Mouse (Mus musculus): Measurements from ENCODE around the gene Gse1. TPM values are rescaled to one million over a fixed set of nuclear protein-coding genes. Genes with fewer than 3 reads are reported as not detected.

The Gse1 gene
- polyA plus RNA-seq, 1 experiment, result 14.7 TPM

DNA sequence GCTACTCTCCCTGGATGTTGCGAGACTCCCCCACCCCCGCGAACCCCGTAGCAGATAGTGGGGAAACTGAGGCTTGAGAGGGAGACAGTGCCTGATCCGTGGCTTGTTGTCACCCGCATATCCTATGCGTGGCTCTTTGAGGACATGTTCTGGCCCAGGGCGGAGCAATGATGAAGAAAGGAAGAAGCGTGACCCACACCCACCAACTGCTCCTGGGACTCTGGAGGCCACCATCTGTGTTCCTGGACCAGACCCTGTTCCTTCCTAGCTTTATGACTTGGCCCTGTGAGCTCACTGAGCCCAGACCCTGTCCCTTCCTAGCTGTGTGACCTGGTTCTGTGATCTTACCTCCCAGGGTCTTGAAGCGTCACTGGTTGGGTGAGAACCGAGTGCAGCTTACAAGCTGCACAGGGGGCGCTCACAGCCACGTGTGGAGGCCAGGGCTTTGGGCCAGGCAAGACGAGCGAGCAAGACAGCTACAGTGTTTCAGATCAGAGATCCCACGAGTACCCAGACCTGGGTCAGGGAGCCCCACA, 48.7 kb downstream of the Gse1 start:
- H3K4me3 ChIP-seq, result peak overlapping the region; percentile 15

DNA sequence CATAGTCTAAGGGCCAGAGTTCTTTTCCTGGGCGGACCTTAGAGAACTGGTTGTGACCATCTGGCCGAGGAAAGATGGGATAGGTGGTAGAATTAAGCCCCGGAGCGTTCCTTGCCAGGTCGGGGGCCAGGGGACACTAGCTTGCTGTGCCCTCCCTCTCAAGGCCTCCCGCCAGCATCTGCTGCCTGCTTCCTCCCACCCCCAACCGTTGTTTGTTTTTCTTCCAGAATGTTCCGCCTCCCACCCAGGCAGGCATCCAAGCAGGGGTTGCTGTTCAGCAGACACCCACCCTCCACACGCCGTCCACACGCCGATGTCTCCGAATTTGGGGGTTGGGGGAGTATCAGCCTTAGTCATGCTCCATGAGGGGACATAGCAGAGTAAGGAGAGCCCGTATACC, 49.8 kb downstream of the Gse1 start:
- TF ChIP-seq REST (IDR thresholded peaks at IDR 0.05; ENCODE audit: insufficient read depth, insufficient read length), result no peak
- no peak for TF ChIP-seq TCF12 (IDR thresholded peaks at IDR 0.05; ENCODE audit: insufficient read depth, poor library complexity, severe bottlenecking)
- no peak for TF ChIP-seq MAX (IDR thresholded peaks at IDR 0.05; ENCODE audit: low read depth)
- no peak for TF ChIP-seq POLR2AphosphoS2 (IDR thresholded peaks at IDR 0.05; ENCODE audit: insufficient read length, low read depth)
- TF ChIP-seq CEBPB (IDR thresholded peaks at IDR 0.05; ENCODE audit: insufficient read depth, poor library complexity, severe bottlenecking), result no peak
- no peak for TF ChIP-seq SRF (IDR thresholded peaks at IDR 0.05; ENCODE audit: control insufficient read depth, insufficient read length, low read depth)
- no peak for TF ChIP-seq TCF3 (IDR thresholded peaks at IDR 0.05; ENCODE audit: insufficient read length, low read depth)
- TF ChIP-seq POLR2A (IDR thresholded peaks at IDR 0.05; ENCODE audit: insufficient read length, low read depth), result no peak
- no peak for TF ChIP-seq E2F4 (IDR thresholded peaks at IDR 0.05; ENCODE audit: insufficient read depth)
- TF ChIP-seq MYOG (IDR thresholded peaks at IDR 0.05; ENCODE audit: control insufficient read depth in 1 of 3, insufficient read depth in 1 of 3, insufficient read length in 2 of 3, low read depth in 2 of 3), result no peak
- no peak for TF ChIP-seq MYOD1 (IDR thresholded peaks at IDR 0.05; ENCODE audit: control insufficient read depth in 1 of 3, insufficient read length in 2 of 3, low read depth in 2 of 3)
- no peak for TF ChIP-seq USF1 (IDR thresholded peaks at IDR 0.05; ENCODE audit: low read depth)
- Histone ChIP-seq H3K27me3 (ENCODE audit: control insufficient read depth, insufficient read depth, insufficient read length) (no peaks in the 10 kb centered on the region), H3ac (ENCODE audit: control insufficient read depth, insufficient read length) (no peak overlapping the region), H3K36me3 (ENCODE audit: control insufficient read depth, insufficient read depth) (no peaks in the 10 kb centered on the region), H3K4me3 (no peak overlapping the region), H3K4me2 (ENCODE audit: low read depth) (no peak overlapping the region), H3K79me2 (ENCODE audit: control insufficient read depth, insufficient read depth) (peaks cover 18% of the 10 kb centered on the region)

More for the DNA sequence above, 48.7 kb downstream of the Gse1 start:
- H3K27me3 ChIP-seq (ENCODE audit: control insufficient read depth, insufficient read depth, insufficient read length), result no peaks in the 10 kb centered on the region
- H3K36me3 ChIP-seq (ENCODE audit: control insufficient read depth, insufficient read depth), result no peaks in the 10 kb centered on the region
- TF ChIP-seq MYOD1 (IDR thresholded peaks at IDR 0.05; ENCODE audit: control insufficient read depth in 1 of 3, insufficient read length in 2 of 3, low read depth in 2 of 3) (no peak), TCF3 (IDR thresholded peaks at IDR 0.05; ENCODE audit: insufficient read length, low read depth) (no peak), MAX (IDR thresholded peaks at IDR 0.05; ENCODE audit: low read depth) (no peak), REST (IDR thresholded peaks at IDR 0.05; ENCODE audit: insufficient read depth, insufficient read length) (no peak), MYOG (IDR thresholded peaks at IDR 0.05; ENCODE audit: control insufficient read depth in 1 of 3, insufficient read depth in 1 of 3, insufficient read length in 2 of 3, low read depth in 2 of 3) (no peak), E2F4 (IDR thresholded peaks at IDR 0.05; ENCODE audit: insufficient read depth) (no peak), TCF12 (IDR thresholded peaks at IDR 0.05; ENCODE audit: insufficient read depth, poor library complexity, severe bottlenecking) (no peak), USF1 (IDR thresholded peaks at IDR 0.05; ENCODE audit: low read depth) (no peak), CEBPB (IDR thresholded peaks at IDR 0.05; ENCODE audit: insufficient read depth, poor library complexity, severe bottlenecking) (no peak), POLR2A (IDR thresholded peaks at IDR 0.05; ENCODE audit: insufficient read length, low read depth) (no peak), POLR2AphosphoS2 (IDR thresholded peaks at IDR 0.05; ENCODE audit: insufficient read length, low read depth) (no peak), SRF (IDR thresholded peaks at IDR 0.05; ENCODE audit: control insufficient read depth, insufficient read length, low read depth) (no peak)
- H3K79me2 ChIP-seq (ENCODE audit: control insufficient read depth, insufficient read depth), result peaks cover 23% of the 10 kb centered on the region
- no peak overlapping the region for H3ac ChIP-seq (ENCODE audit: control insufficient read depth, insufficient read length)
- H3K4me2 ChIP-seq (ENCODE audit: low read depth), result peak overlapping the region; percentile 90

DNA sequence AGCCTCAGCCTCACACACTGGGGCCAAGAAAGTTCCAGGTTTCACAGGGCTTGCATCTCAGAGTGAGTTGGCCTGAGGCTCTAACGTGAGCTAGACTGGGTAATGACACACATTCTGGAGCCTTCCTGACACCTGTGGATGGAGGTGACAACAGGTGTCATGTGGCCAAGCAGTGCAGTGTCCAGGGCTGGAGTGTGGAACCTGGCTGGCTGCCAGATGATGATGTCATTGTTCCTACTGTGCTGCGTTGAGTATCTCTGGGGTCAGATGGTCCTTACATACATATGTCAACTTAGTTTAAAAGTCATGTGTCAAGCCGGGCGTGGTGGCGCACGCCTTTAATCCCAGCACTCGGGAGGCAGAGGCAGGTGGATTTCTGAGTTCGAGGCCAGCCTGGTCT, 51.2 kb downstream of the Gse1 start:
- H3ac ChIP-seq (ENCODE audit: control insufficient read depth, insufficient read length), result no peak overlapping the region
- no peaks in the 10 kb centered on the region for H3K27me3 ChIP-seq (ENCODE audit: control insufficient read depth, insufficient read depth, insufficient read length)
- peaks cover 23% of the 10 kb centered on the region for H3K79me2 ChIP-seq (ENCODE audit: control insufficient read depth, insufficient read depth)
- H3K4me3 ChIP-seq, result no peak overlapping the region
- no peak overlapping the region for H3K4me2 ChIP-seq (ENCODE audit: low read depth)
- peak in 1 of 3 experiments; percentile 28 for TF ChIP-seq MYOG (IDR thresholded peaks at IDR 0.05; ENCODE audit: control insufficient read depth in 1 of 3, insufficient read depth in 1 of 3, insufficient read length in 2 of 3, low read depth in 2 of 3)
- TF ChIP-seq POLR2AphosphoS2 (IDR thresholded peaks at IDR 0.05; ENCODE audit: insufficient read length, low read depth), result no peak
- H3K36me3 ChIP-seq (ENCODE audit: control insufficient read depth, insufficient read depth), result no peaks in the 10 kb centered on the region

DNA sequence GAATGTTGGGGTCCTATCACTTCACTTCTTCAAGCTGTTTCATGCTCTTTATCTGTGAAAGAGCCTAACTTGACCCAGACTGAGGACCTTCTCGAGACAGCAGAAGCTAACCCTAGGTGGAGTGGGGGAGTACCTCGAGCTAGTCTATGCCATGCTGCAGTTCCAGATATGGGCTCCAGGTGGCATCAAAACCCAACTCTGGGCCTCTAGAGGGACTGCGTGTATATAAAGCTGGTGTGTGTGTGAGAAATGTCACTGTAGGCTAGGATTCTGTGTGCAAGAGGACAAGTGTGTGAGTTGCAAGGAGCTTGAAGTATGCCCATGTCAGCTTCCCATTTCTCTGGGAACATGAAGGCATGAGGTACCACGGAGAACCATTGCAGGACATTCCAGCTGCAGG, 53.2 kb downstream of the Gse1 start:
- H3K79me2 ChIP-seq (ENCODE audit: control insufficient read depth, insufficient read depth), result peaks cover 33% of the 10 kb centered on the region
- no peak overlapping the region for H3K4me3 ChIP-seq
- no peaks in the 10 kb centered on the region for H3K27me3 ChIP-seq (ENCODE audit: control insufficient read depth, insufficient read depth, insufficient read length)
- no peak for TF ChIP-seq TCF12 (IDR thresholded peaks at IDR 0.05; ENCODE audit: insufficient read depth, poor library complexity, severe bottlenecking)
- no peak for TF ChIP-seq SRF (IDR thresholded peaks at IDR 0.05; ENCODE audit: control insufficient read depth, insufficient read length, low read depth)
- no peak for TF ChIP-seq POLR2A (IDR thresholded peaks at IDR 0.05; ENCODE audit: insufficient read length, low read depth)
- no peak for TF ChIP-seq E2F4 (IDR thresholded peaks at IDR 0.05; ENCODE audit: insufficient read depth)
- no peak for TF ChIP-seq USF1 (IDR thresholded peaks at IDR 0.05; ENCODE audit: low read depth)
- TF ChIP-seq POLR2AphosphoS2 (IDR thresholded peaks at IDR 0.05; ENCODE audit: insufficient read length, low read depth), result no peak
- TF ChIP-seq CEBPB (IDR thresholded peaks at IDR 0.05; ENCODE audit: insufficient read depth, poor library complexity, severe bottlenecking), result no peak
- TF ChIP-seq TCF3 (IDR thresholded peaks at IDR 0.05; ENCODE audit: insufficient read length, low read depth), result no peak
- no peak for TF ChIP-seq MYOG (IDR thresholded peaks at IDR 0.05; ENCODE audit: control insufficient read depth in 1 of 3, insufficient read depth in 1 of 3, insufficient read length in 2 of 3, low read depth in 2 of 3)
- TF ChIP-seq MYOD1 (IDR thresholded peaks at IDR 0.05; ENCODE audit: control insufficient read depth in 1 of 3, insufficient read length in 2 of 3, low read depth in 2 of 3), result no peak
- TF ChIP-seq MAX (IDR thresholded peaks at IDR 0.05; ENCODE audit: low read depth), result no peak
- no peak for TF ChIP-seq REST (IDR thresholded peaks at IDR 0.05; ENCODE audit: insufficient read depth, insufficient read length)
- H3K36me3 ChIP-seq (ENCODE audit: control insufficient read depth, insufficient read depth), result no peaks in the 10 kb centered on the region
- H3ac ChIP-seq (ENCODE audit: control insufficient read depth, insufficient read length), result no peak overlapping the region
- H3K4me2 ChIP-seq (ENCODE audit: low read depth), result no peak overlapping the region

DNA sequence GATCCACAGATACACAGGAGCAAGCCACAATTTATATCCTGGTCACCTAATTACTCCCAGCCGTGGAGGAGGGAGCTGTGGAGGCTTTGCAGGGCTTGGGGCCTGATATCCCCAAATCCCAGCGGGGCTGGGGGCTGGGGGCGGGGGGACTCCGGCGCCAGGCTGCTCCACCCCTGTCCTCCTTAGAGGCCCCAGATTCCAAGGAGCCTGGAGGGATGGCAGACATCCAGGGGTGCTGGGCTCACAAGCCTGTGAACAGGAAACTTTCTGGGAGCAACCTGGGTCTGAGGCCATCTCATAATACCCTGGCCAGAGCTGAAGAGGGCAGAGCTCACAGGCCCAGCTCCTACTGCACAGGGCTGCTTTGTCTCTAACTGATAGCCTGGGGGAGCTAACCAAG, 54.2 kb downstream of the Gse1 start:
- peaks cover 37% of the 10 kb centered on the region for H3K79me2 ChIP-seq (ENCODE audit: control insufficient read depth, insufficient read depth)
- no peak overlapping the region for H3K4me3 ChIP-seq
- no peak for TF ChIP-seq POLR2A (IDR thresholded peaks at IDR 0.05; ENCODE audit: insufficient read length, low read depth)
- no peaks in the 10 kb centered on the region for H3K27me3 ChIP-seq (ENCODE audit: control insufficient read depth, insufficient read depth, insufficient read length)
- H3K36me3 ChIP-seq (ENCODE audit: control insufficient read depth, insufficient read depth), result no peaks in the 10 kb centered on the region
- no peak overlapping the region for H3K4me2 ChIP-seq (ENCODE audit: low read depth)
- no peak overlapping the region for H3ac ChIP-seq (ENCODE audit: control insufficient read depth, insufficient read length)

All from myocyte (in vitro differentiated cells).